In the genomic region with DNA sequence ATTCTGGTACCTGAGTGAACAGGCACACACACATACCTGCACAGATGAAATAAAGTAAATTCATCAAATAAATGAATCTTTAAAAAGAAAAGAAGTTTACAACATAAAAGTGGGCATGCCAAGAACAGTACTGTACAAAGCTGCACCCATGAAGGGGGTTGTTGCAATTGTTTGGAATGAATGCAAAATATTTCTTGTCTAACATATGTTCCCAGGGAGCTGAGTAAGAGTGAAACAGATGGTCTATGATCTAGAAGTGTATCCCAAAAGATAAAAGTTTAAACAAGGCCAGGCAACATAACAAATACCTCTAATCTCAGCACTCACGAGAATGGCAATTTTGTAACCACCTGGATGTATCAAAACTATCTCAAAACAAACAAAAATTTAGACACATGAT, we compare ENCODE assay signal across 24 mouse cellular contexts.
DNase-seq lines count a peak whose midpoint lies in the region; ATAC-seq lines count a peak whose summit lies in the region.
"Had no signal": no experiment of that assay in that cellular context is flagged by ENCODE, and none has a peak within 500 bp of the region (broad histone marks: within the 10 kb centered on the region; RNA-seq: fewer than 3 reads in every experiment).

No protein-coding gene starts in this region.

- ATAC-seq in forebrain, embryonic 16.5 days, result 0 out of 2 replicates have a peak, but pooled peaks have one; percentile 54
- no peak for ATAC-seq in forebrain, embryonic 15.5 days (replicated peaks)
- ATAC-seq: activated CD4-positive, CD25-positive, alpha-beta regulatory T cell, adult 4 months; CD4-positive, CD25-positive, alpha-beta regulatory T cell, adult 4 months; forebrain, embryonic 13.5 days; forebrain, postnatal 0 days; Patski had no signal

- no peak overlapping the region for H3K9ac ChIP-seq in forebrain, embryonic 16.5 days (replicated peaks; ENCODE audit: low read depth, low read length)
- no peak overlapping the region for H3K9ac ChIP-seq in forebrain, embryonic 15.5 days (replicated peaks)
- H3K9ac ChIP-seq: embryonic facial prominence, embryonic 12.5 days; forebrain, embryonic 13.5 days; forebrain, postnatal 0 days had no signal

- no peak overlapping the region for H3K4me2 ChIP-seq in forebrain, embryonic 16.5 days (ENCODE audit: low read length)
- no peak overlapping the region for H3K4me2 ChIP-seq in forebrain, embryonic 15.5 days (replicated peaks)
- H3K4me2 ChIP-seq: embryonic facial prominence, embryonic 12.5 days; forebrain, embryonic 13.5 days had no signal

- no peaks in the 10 kb centered on the region for H3K27me3 ChIP-seq in forebrain, embryonic 16.5 days (replicated peaks; ENCODE audit: control insufficient read depth, insufficient read depth, low read length)
- H3K27me3 ChIP-seq in forebrain, embryonic 15.5 days, result no peaks in the 10 kb centered on the region
- H3K27me3 ChIP-seq: CH12.LX; embryonic facial prominence, embryonic 12.5 days; forebrain, embryonic 13.5 days; Patski had no signal

- no peak overlapping the region for H3K27ac ChIP-seq in forebrain, embryonic 16.5 days (ENCODE audit: low read length)
- H3K27ac ChIP-seq in forebrain, embryonic 15.5 days (replicated peaks), result no peak overlapping the region
- H3K27ac ChIP-seq: embryonic facial prominence, embryonic 10.5 days; embryonic facial prominence, embryonic 12.5 days; forebrain, embryonic 13.5 days had no signal

- no peaks in the 10 kb centered on the region for H3K36me3 ChIP-seq in forebrain, embryonic 16.5 days (ENCODE audit: control insufficient read depth, insufficient read depth)
- no peaks in the 10 kb centered on the region for H3K36me3 ChIP-seq in forebrain, embryonic 15.5 days
- H3K36me3 ChIP-seq: embryonic facial prominence, embryonic 10.5 days; embryonic facial prominence, embryonic 12.5 days; G1E had no signal

- no peaks in the 10 kb centered on the region for H3K9me3 ChIP-seq in forebrain, embryonic 16.5 days (ENCODE audit: control insufficient read depth, low read length)
- H3K9me3 ChIP-seq in forebrain, embryonic 15.5 days, result no peaks in the 10 kb centered on the region
- H3K9me3 ChIP-seq: embryonic facial prominence, embryonic 10.5 days; embryonic facial prominence, embryonic 12.5 days; forebrain, embryonic 13.5 days had no signal

- H3K4me1 ChIP-seq in forebrain, embryonic 16.5 days (replicated peaks; ENCODE audit: control insufficient read depth, insufficient read depth, low read length), result no peaks in the 10 kb centered on the region
- H3K4me1 ChIP-seq in forebrain, embryonic 15.5 days, result no peaks in the 10 kb centered on the region
- H3K4me1 ChIP-seq: embryonic facial prominence, embryonic 10.5 days; embryonic facial prominence, embryonic 12.5 days; forebrain, embryonic 13.5 days had no signal

- DNase-seq in layer of hippocampus, adult 9-10 months (ENCODE audit: low spot score), result peak; percentile 7
- DNase-seq in layer of hippocampus, postnatal 10 days (ENCODE audit: low spot score in 2 of 2), result no peak
- DNase-seq in brain, adult 2 months (ENCODE audit: low read depth, low spot score), result peak; percentile 31
- no peak for DNase-seq in cerebellum, postnatal 25 days
- DNase-seq: adrenal gland, adult 8-10 months; adrenal gland, postnatal 14 days; adrenal gland, postnatal 36 days; B cell, adult 2 months; cerebellum, adult 11 months; cerebellum, adult 18-20 months; cerebellum, adult 8-10 months; cerebellum, adult 9-11 months; cerebellum, postnatal 14 days; forebrain, postnatal 0 days had no signal

- no peak overlapping the region for H3K4me3 ChIP-seq in forebrain, embryonic 16.5 days (replicated peaks; ENCODE audit: low read length)
- no peak overlapping the region for H3K4me3 ChIP-seq in forebrain, embryonic 15.5 days
- H3K4me3 ChIP-seq: embryonic facial prominence, embryonic 10.5 days; embryonic facial prominence, embryonic 12.5 days; forebrain, embryonic 13.5 days had no signal

- 72% methylated on average over 1 of the region's 1 CpGs for WGBS in forebrain, embryonic 16.5 days
- 82% methylated on average over 1 of the region's 1 CpGs for WGBS in forebrain, embryonic 15.5 days

Comparison
In these comparisons a context has a peak if more than half of its experiments do, and no peak if none do; other contexts are left out.
1. DNase-seq: peak in layer of hippocampus, adult 9-10 months (single experiment) and brain, adult 2 months (single experiment); none in layer of hippocampus, postnatal 10 days (0 of 2) and cerebellum, postnatal 25 days (0 of 2).